Mouse (Mus musculus) retina, postnatal 7 days (tissue): ENCODE measurements around the gene Pappa.

Experiments
- DNase-seq: peaks from one replicate; pipeline ENCODE4 v3.0.0-alpha.2; 2012; ENCODE audit warnings: low read depth, low spot score

Gene Pappa

DNA sequence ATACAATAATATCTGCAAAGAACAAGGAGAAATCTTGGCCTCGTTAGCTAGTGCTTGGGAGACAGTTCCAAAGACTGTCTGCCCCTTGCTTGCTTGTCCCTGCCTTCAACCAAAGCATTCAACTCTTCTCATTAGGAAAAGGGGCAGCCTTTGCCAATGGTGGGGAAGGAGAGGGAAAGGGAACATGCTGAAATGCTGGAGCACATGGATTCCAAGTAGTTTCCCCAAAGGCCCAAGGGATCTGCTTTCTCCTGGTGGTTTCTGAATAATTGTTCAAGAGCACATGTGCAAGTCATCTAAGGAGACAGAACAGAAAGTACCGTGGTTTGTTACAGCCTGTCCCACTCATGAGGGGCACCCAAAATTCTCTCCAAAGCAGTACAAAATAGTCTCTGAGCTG is 146.0 kb downstream of the Pappa start:
- no peak for DNase-seq

DNA sequence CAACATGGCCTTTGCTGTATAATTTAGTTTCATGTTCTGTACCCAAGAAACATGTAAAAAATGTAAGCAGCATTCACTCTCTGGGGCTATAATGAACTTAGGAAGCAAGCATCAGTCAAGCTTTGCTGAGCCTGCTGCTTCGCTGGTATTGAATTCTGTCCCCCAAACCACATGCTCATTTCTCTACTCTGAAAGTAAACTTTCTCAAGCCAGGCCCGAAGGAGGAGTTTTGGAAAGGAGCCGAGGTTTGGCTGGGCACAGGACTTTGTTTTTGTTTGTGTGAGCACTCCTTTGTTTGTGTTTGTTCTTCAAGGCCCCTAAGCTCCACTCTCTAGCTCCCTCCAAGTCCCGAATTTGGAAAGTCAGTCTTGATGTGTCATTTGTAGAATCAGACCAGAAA is 148.3 kb downstream of the Pappa start:
- DNase-seq: no peak

DNA sequence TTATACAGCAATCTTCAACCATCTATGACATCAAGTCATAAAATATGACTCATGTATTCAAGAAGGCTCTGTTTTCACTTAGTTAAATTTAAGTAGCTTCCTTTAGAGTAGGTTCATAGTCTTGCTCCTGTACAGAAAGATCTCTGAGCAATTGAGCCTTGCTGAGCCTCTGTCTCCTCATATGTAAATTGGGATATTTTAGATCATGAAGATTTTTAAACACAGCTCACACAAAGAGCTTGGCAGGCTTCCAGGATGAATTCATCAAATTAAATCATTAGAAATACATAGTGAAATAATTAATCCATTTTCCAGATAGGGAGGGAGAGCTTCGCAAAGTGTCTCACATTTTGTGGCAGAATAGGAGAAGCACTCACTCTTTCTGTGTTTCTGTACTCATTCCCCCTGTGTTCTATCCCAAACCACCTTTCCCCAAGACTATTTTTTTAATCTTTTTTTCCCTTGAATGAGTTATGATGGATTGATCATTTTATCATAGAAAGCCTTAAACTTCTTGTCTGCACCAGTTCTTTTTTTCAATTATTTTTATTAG is 149.4 kb downstream of the Pappa start:
- DNase-seq: no peak

DNA sequence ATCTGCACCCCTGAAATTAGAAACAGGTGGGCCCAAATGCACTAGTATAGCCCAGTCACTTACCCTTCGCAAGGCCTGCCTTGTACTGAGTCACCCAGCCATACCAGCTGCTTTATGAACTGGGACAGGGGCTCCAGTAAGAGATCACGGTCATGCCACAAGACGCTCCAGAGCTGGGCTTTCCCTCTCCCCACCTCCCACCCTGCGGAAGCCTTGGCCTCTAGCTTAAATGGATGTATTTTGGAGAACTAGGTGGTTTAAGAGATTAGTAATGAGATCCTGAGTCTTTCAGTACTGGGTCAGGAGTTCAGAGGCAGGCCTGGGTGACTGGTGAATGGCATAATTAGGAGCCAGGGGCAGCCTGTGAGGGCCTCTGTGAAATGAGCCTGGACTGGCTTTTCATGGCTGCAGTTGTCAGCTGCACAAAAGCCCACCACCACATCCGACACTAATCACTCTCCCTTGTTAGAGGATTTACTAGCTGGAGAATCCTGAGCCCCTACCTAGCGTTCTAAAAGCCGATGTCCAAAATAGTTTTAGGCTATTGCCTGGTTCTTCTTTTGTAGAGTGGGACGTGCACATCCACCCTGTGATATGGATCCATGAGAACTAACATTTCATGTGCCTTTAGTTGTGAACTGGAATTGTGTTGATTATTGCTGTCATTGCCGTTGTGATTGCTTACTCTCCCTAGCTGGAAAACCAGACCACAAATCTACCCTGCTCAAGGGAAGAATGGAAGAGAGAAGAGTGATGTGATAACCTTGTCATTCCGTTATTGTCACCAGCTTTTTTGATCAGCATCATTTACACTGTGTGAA is 154.7 kb downstream of the Pappa start:
- DNase-seq: no peak

DNA sequence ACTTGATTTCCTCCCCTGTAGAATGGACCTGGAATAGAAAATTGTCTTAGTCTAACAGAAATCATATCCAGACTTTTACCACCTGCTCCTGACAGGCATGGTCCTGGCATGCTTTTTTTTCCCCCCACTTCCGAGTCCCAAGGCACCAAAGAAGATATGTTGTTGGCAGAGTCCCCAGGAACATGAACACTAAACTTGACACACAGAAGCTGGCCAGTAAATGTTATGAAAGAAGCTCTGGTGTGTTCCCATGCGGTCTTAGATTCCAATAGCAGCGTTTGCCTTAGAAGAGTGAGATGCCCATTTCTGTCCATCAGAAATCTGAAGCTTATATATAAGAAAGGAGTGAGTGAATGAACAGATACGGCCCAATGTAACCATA is 155.3 kb downstream of the Pappa start:
- no peak for DNase-seq

DNA sequence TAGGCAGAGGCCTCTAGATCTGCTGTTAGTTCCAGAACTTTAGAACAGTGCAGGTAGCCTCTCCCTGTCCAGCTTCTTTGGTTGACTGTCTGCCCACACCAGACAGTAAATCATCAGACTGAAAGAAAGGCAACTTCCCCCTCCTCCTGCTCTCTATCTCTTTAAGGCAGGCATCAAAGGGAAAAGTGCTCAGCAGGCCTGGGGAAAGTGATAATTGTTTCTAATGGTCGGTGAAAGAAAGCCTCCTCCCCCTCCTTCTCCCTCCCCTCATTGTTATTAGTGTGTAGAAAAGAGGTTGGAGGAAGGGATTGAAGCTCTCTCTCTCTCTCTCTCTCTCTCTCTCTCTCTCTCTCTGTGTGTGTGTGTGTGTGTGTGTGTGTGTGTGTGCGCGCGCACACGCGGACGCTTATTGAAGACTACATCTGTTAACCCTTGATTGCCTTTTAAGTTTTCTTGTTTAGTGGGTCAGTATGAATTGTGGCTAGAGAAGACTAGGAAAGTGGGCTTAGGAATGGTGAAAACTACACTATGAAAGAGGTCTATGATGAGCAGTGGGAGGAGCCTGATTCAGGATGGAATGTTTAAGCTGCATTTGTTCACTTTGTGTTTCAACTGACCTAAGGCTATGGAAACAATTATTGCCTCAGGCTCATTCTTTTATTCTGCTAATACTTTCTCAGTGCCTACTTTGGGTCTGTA is 156.2 kb downstream of the Pappa start:
- DNase-seq: no peak

DNA sequence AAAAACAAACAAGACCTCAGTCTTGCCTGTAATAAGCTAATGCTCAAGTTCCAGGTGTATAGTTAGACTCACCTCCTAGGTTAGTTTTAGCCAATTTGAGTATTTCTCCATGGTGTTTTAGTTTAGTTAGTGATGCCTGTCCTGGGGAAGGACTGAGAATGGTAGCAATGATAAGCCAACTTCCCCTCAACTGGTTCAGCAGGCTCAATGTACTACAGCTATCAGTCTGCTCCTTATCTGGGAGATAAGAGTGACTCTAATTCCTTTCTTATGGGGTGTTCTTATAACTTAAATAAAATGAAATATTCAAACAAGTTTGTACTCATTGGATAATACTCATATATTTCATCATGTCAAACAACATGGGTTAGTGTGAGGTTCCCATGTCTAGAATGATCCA is 156.9 kb downstream of the Pappa start:
- DNase-seq: no peak

DNA sequence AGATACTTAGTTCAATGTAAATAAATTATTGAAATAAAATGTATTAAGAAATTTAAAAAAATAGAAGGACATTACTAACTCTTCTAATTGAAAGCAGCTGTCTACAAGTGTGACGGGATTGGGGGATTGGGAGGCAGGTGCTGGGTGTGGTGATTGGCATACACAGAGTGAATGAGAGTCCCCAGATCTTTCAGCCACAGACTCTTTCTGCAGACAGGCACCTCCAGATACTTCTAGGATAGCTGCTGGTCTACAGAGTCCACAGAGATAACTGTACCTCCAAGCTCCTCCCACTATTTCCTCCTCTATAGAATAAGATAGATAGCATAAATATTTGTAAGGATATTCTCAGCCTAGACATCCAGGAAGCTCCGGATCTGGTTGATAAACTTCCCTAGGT is 159.6 kb downstream of the Pappa start:
- DNase-seq: no peak

DNA sequence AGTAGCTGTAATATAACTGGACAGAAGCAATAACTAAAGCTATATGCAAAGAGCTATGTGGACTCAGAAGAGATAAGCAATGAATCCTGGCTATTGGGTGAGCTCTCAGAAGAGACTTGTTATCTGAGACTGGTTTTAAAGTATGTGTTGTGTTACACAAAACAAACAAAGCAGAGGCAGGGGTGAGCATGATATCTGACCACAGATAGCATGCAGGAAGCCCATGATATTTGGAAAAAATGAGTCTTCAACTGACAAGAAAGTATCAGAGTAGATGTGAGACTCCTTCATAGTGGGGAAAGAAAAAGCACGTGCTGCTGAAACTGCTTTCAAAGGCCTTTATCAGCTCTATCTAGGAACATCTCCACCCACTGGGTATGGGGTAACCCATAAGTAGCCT is 161.2 kb downstream of the Pappa start:
- no peak for DNase-seq

DNA sequence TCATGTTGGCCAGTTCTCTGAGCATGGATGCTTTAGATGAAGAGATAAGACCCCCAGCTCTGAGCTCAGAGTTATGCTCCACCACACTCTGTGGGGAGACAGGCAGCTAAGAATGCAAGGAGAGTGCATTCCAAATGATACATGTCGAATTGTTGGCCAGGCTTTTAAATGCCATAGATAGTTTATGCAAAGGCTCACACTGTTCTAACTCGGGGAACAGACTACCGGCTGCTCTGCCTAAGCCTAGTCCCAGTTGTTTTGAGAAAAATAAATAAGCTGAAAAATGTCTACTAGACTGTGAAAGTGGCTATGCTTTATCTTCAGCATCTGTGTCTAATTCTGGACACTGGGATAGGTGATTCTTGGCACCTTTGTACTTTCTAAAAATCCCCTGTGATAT is 165.3 kb downstream of the Pappa start:
- DNase-seq: no peak

DNA sequence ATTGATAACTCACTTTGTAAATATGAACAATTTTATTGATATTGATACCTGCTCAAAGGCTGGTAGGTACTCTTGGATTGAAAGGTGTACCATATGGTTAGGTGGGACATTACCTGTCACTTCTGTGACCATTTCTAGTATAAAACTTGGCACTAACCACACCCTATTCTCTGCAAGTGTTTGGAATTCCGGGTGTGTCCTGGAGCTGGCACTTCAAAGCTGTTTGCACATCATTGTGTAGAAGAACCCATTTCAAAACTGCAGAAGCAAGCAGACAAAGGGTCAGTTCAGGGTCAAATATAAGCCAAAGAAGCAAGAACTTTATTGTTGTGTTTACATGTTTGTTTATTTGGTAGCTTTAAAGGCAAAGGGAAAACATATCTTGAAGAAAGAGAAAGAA is 171.8 kb downstream of the Pappa start:
- DNase-seq: no peak

DNA sequence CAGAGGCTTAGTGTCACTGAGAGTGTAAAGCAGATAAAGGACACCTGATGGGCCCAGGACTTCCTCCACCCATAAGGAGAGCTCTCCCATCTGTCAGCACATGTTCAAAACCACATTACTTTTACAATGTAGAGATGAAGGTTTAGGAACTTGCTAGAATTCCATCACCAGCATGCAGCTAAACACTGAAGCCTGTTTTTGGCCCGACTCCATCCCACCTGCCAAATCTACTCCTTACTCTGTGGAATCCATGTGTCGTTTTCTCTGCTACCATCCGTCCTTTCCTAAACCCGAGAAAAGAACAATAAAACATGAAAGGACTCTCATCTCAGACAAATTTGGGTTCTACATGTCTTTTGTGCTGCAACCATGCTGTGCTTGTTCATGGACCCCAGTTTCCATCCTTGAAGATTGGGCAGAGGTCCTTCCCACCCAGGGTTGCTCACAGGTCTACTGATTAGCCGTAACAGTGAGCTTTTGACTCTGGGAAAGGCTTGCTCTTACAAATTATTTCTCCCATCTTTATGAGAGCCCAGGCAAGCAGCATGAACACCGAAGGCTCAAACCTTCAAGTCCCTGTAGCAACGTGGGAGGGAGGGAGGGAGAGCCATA is 172.5 kb downstream of the Pappa start:
- DNase-seq: no peak

DNA sequence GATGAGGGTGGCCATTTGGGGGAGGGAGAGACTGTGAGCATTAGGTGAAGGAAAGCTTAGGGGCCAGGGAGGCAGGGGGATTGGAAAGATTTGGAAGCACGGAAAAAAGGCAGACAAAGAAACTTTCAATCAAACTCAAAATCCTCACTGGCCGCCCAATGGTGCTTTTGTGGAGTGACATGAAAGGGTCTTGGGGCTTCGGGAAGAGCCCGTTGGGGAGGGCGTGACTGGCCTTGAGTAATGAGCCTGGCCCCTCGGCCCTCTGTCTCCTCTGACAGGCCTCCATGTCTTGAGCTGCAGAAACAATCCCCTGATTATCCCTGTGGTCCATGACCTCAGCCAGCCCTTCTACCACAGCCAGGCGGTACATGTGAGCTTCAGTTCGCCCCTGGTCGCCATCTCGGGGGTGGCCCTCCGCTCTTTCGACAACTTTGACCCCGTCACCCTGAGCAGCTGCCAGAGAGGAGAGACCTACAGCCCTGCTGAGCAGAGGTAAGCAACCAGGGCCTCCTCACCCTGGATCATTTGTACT is 173.1 kb downstream of the Pappa start:
- DNase-seq: no peak

DNA sequence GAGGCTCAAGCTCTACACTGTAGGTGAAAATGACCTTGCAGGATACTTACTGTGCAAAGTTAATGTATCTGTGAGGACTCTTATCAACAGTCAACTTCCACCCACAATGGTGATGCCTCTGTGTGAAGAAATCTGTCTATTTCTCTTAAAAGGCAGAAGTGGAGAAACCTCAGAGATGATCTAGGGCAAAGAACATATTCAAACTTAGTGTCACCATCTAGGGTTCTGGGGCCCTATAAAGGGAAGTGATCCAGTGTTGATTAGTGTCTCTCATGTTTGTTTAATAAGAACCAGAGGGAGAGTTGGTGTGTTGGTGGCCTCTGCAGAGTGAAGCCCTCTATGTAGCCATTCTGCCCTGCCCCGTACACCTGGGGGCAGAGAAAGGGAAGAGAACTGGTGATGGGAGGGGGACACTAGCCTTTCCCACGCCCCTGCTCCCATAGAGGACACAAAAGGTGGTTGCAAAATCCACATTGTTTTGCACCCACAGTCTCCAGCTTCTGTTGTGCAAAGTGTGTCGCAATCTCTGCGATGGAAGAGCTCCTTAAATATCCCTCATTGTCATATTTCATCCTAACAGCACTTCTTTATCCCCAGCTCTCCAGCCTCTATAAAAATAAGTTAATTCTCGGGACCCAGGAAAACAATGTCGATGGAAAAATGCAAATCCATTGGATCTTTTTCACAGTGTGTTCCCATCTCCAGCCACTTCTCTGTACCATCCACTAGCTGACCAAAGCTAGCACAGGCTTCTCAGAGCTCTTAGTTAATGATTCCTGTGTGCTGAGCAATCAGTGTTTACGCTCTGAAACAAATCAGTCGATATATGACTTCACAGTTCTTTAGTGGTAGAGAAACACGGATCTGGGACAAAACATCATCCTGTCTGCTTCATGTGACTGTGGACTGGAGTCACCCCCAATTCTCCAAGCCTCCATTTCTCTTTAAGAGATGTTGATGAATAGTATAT is 174.5 kb downstream of the Pappa start:
- DNase-seq: no peak

DNA sequence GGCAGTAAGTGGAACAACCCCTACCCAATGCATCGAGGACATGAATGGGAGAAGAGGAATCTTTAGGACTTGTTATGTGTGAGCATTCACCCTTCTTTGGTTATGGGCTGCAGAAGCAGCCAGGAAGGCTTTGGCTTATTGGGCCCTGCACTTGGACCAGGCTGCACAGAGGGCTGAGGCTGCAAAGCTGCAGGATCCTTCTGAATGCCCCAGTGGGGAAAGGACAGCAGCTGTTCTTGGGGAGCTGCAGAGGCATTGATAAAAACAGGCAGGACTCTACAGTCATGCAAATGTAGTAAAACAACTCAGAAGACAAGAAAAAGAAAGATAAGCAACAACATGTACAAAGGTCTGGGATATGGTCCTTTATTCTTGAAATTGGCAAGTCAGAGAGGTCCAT is 175.4 kb downstream of the Pappa start:
- no peak for DNase-seq

DNA sequence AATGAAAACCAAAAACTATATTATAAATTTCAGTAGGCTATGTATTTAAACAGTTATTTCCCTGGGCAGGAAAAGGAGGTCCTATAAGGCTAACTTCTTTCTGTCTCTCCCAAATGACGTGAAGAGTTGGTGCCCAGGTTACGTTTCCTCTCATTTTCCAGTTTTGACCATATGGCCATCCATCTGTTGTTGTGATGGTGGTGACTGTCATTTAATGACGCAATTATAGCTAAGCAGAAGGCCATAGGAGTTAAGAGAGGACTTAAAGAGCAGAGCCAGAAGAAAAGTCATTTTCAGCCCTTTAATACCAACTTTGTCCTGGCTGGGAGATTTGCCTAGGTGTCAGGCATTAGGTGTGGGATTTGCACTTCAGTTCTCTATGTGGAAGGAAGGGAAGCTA is 176.5 kb downstream of the Pappa start:
- no peak for DNase-seq

DNA sequence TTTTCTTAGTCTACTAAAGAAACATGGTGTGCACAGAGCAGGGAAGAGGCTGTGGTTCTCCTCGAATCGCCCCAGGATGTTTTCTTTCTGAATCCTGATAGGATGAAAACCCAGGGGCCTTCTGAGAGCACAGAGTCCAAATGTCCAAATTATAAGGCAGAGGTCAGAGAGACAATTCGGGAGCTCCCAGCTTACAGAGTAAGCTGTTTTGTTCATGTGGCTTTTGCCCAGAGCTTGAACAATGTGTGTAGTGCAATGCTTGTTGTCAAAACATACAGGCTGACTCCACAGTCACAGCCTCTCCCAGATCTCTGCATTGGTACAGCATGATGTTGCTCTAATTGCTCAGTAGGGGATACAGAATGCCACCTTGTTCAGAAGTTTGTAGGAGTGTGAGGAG is 178.7 kb downstream of the Pappa start:
- DNase-seq: no peak

DNA sequence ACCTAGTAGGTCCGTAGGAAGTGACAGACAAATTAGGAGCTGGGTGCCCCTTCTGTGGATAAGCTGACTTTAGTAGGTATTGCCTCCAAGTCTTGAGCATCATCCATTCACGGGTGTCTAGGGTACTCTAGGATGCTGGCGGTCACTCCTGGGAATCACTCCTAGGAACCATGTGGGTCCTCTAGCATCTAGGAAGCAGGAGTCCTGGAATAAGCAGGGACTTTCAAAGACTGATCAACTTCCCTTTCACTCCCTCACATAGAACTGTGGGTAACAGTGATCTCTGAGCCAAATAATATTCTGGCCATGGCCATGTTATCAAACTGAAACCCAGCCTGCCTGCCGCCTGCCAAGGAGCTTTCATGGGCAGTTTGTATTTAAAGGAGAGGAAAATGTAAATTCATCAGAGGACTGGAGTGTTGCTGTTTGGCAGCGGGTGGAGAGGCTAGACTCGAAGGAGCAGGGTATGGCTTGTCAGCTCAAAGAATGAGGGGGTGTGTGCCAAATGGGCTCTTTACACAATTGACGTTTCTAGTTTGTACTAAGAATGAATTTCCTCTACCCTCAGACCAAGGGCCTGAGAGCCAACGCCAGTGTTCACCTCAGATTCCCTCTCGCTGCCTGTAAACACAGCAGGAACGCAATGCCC is 194.0 kb downstream of the Pappa start:
- DNase-seq: no peak

DNA sequence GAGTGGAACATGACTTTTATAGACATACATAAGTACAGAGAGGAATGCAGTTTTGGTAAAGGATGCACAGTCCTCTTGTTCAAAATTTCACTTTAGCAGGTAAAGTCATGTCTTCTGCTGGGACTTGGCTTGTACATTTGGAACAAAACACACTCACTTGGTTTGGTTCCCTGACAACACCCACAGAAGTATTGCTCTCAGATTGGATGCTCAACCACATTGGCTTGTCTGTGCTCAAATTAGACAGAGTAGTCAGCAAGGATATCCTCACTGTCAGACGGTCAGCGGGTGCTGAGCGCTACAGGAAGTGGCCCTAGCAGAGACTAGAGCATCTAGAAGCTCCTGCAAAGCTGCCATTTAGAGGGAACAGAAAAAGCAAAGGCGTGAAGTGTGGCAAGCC is 197.4 kb downstream of the Pappa start:
- DNase-seq: no peak

DNA sequence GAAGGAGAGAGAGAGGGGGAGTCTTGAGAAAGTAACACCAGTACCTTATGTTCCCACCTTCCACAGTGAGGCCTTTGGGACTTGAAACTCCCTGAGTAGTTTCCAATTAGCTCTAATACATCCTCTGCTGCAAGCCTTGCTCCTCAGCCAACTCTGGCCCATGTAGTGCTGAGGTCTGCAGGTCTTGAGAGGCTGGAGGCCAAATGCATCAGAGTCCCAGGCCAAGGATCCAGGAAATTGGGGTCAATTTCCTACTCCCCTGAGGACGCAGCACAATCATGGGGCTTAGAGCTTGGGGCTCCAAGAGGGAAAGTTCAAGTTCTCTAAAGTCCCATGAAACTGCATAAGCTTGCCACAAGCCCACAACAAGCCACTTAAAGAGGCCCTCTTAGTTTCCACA is 198.0 kb downstream of the Pappa start:
- DNase-seq: no peak

DNA sequence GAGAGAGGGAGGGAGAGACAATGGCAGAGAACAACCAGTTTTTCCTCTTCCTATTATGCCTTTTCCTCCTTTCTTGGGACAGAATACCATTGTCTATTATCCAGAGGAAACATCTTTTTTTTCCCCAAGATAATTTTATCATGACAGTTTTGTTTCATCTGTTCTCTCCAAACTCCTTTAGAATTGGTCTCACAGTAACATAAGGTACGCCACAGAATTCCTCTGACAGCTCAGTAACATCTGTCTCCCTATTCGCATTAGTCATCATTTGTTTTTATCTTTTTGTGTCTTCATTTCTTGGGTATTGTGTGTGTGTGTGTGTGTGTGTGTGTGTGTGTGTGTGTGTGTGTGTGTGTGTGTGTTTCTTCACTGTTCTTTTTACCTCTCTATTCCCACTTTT is 201.8 kb downstream of the Pappa start:
- no peak for DNase-seq
